Comparison of ENCODE assay signal across 28 mouse cellular contexts in the genomic region with DNA sequence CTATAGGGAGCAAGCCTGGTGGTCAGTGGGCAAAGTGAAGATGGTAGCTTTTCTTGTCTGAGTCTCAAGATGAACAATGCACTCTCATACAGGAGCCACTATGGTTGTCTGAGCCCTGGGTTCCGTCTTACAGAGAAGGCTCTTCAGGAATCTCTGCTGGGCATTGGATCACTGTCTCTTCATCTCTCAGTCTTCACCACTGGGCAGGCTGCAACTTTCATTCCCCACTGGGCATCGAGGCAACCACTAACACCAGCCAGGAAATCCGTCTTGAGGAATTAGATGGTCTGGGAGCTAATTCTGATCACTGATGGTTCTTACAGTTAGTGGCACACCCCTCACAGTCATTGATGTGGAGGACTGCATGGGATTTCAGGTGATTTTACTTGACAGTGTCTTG.
"Had no signal": no experiment of that assay in that cellular context is flagged by ENCODE, and none has a peak within 500 bp of the region (broad histone marks: within the 10 kb centered on the region; RNA-seq: fewer than 3 reads in every experiment).

No protein-coding gene starts in this region.

- H3K4me1 ChIP-seq: embryonic facial prominence, embryonic 12.5 days; embryonic facial prominence, embryonic 13.5 days; forebrain, embryonic 13.5 days; forebrain, embryonic 15.5 days had no signal

- H3K9ac ChIP-seq: embryonic facial prominence, embryonic 12.5 days; embryonic facial prominence, embryonic 13.5 days; embryonic facial prominence, embryonic 15.5 days; forebrain, embryonic 12.5 days; forebrain, embryonic 13.5 days; forebrain, embryonic 15.5 days; forebrain, postnatal 0 days had no signal

- ATAC-seq: forebrain, embryonic 13.5 days; forebrain, embryonic 14.5 days; forebrain, embryonic 15.5 days; forebrain, embryonic 16.5 days; forebrain, postnatal 0 days had no signal

- H3K9me3 ChIP-seq: embryonic facial prominence, embryonic 10.5 days; embryonic facial prominence, embryonic 12.5 days; embryonic facial prominence, embryonic 13.5 days; embryonic facial prominence, embryonic 15.5 days; forebrain, embryonic 10.5 days; forebrain, embryonic 12.5 days; forebrain, embryonic 13.5 days; forebrain, embryonic 15.5 days had no signal

- DNase-seq: cerebellum, adult 2 months; cerebellum, adult 8-10 months; cerebellum, adult 9-10 months; cerebellum, adult 9-11 months; cerebellum, postnatal 10 days; cerebellum, postnatal 14 days; cerebellum, postnatal 25 days; cerebellum, postnatal 36 days; embryo, embryonic 11 days; forebrain, postnatal 0 days; gastrocnemius, adult 2 months; gastrocnemius, postnatal 10 days; gastrocnemius, postnatal 14 days; gastrocnemius, postnatal 25 days; gastrocnemius, postnatal 36 days; heart, adult 18-20 months had no signal

- H3K27ac ChIP-seq: embryonic facial prominence, embryonic 10.5 days; embryonic facial prominence, embryonic 12.5 days; embryonic facial prominence, embryonic 13.5 days; embryonic facial prominence, embryonic 15.5 days; forebrain, embryonic 10.5 days; forebrain, embryonic 12.5 days; forebrain, embryonic 13.5 days; forebrain, embryonic 15.5 days; gastrocnemius, adult 2 months; heart, adult 2 months had no signal

- H3K36me3 ChIP-seq: embryonic facial prominence, embryonic 12.5 days; embryonic facial prominence, embryonic 15.5 days; forebrain, embryonic 10.5 days; forebrain, embryonic 12.5 days; forebrain, embryonic 15.5 days had no signal

- H3K4me3 ChIP-seq: embryonic facial prominence, embryonic 10.5 days; embryonic facial prominence, embryonic 12.5 days; embryonic facial prominence, embryonic 13.5 days; embryonic facial prominence, embryonic 15.5 days; erythroblast, embryonic 14.5 days; forebrain, embryonic 10.5 days; forebrain, embryonic 12.5 days; forebrain, embryonic 13.5 days; forebrain, embryonic 15.5 days; gastrocnemius, adult 2 months; heart, adult 2 months had no signal

- H3K4me2 ChIP-seq: embryonic facial prominence, embryonic 12.5 days; embryonic facial prominence, embryonic 13.5 days; embryonic facial prominence, embryonic 15.5 days; forebrain, embryonic 12.5 days; forebrain, embryonic 13.5 days; forebrain, embryonic 15.5 days had no signal

- H3K27me3 ChIP-seq: embryonic facial prominence, embryonic 12.5 days; embryonic facial prominence, embryonic 13.5 days; embryonic facial prominence, embryonic 15.5 days; forebrain, embryonic 12.5 days; forebrain, embryonic 13.5 days; forebrain, embryonic 15.5 days had no signal
